Mouse (Mus musculus) ovary, adult 2 months (tissue): ENCODE results near the gene Cdca5. TPM values are rescaled to one million over a fixed set of nuclear protein-coding genes. Genes with fewer than 3 reads are reported as not detected.

Source experiments
- polyA plus RNA-seq: library from polyadenylated mRNA; depleted of rRNA; stranded (reverse); fragments of >200 nt; gene quantifications from 2 replicates; pipeline ENCODE4 v1.2.3, GENCODE M21; 2012; rRNA removed

The Cdca5 gene
- polyA plus RNA-seq: 5.0 and 7.6 TPM in 2 replicates

GRCm38 (mm10) chr19:6084478-6085248, at the start of gene Cdca5, which contains the start of gene Zfpl1:
Gene Cdca5 (plus strand): TSS chr19:6084983.
Gene Zfpl1 (minus strand): TSS chr19:6084956.

GRCm38 (mm10) chr19:6046294-6047153, 38.3 kb upstream of the Cdca5 start, which contains the start of gene Syvn1:
Gene Syvn1 (plus strand): TSS chr19:6046576.

GRCm38 (mm10) chr19:6057313-6058096, 27.3 kb upstream of the Cdca5 start, which contains the start of the genes Mrpl49 and Fau:
Gene Mrpl49 (minus strand): TSS chr19:6057785.
Gene Fau (plus strand): TSS chr19:6057844.

GRCm38 (mm10) chr19:6061021-6061533, 23.7 kb upstream of the Cdca5 start, which contains the start of gene Znhit2:
Gene Znhit2 (plus strand): TSS chr19:6061192.

GRCm38 (mm10) chr19:6067724-6068415, 16.9 kb upstream of the Cdca5 start, which contains the start of gene Tm7sf2:
Gene Tm7sf2 (minus strand): TSS chr19:6068373.

GRCm38 (mm10) chr19:6076564-6077393, 8.0 kb upstream of the Cdca5 start, which contains the start of gene Vps51:
Gene Vps51 (minus strand): TSS chr19:6077231.

GRCm38 (mm10) chr19:6079983-6080480, 4.8 kb upstream of the Cdca5 start, which contains the start of gene Tmem262:
Gene Tmem262 (plus strand): TSS chr19:6080033.

GRCm38 (mm10) chr19:6082156-6082555, 2.6 kb upstream of the Cdca5 start, which contains the start of gene Gm28374:
Gene Gm28374 (minus strand): TSS chr19:6082256.

GRCm38 (mm10) chr19:6094119-6094518, 9.3 kb downstream of the Cdca5 start, which contains the start of gene AC131692.1:
Gene AC131692.1 (plus strand): TSS chr19:6094419.

GRCm38 (mm10) chr19:6105586-6105985, 20.8 kb downstream of the Cdca5 start, which contains the start of gene Naaladl1:
Gene Naaladl1 (plus strand): TSS chr19:6105782.

GRCm38 (mm10) chr19:6117986-6118676, 33.3 kb downstream of the Cdca5 start, which contains the start of gene Sac3d1:
Gene Sac3d1 (minus strand): TSS chr19:6118650.

GRCm38 (mm10) chr19:6127760-6128341, 43.1 kb downstream of the Cdca5 start, which contains the start of gene Snx15:
Gene Snx15 (minus strand): TSS chr19:6128304.

GRCm38 (mm10) chr19:6140678-6141393, 56.1 kb downstream of the Cdca5 start, which contains the start of gene Batf2:
Gene Batf2 (plus strand): TSS chr19:6140983.

GRCm38 (mm10) chr19:6141394-6141749, 56.6 kb downstream of the Cdca5 start, which contains the start of gene Arl2:
Gene Arl2 (minus strand): TSS chr19:6141548.

